Mouse (Mus musculus) intestine, embryonic 15.5 days (tissue): ENCODE results near the gene 2210016F16Rik. TPM values are rescaled to one million over a fixed set of nuclear protein-coding genes. Genes with fewer than 3 reads are reported as not detected.
"Not testable (repeated sequence)": the region's sequence is repeated elsewhere in the genome, so short reads cannot be mapped to it uniquely, and the experiment has no call there.

Experiments used
- ATAC-seq: fragments of 200-750 bp; cut with Nextera tagmentation; 2 replicates; pipeline ENCODE4 v1.8.0; 2017; ENCODE audit warnings: moderate TSS enrichment, moderate library complexity
- H3K27ac ChIP-seq: fragments of 300-500 bp; sonication (generic); 2 replicates; pipeline ENCODE4 v1.5.1; 2015; ENCODE audit warnings: mild to moderate bottlenecking, inconsistent platforms
- H3K27me3 ChIP-seq: fragments of 300-500 bp; sonication (generic); replicated peaks from 2 replicates; pipeline ENCODE4 v1.6.1; 2015; ENCODE audit warnings: inconsistent platforms
- H3K36me3 ChIP-seq: fragments of 300-500 bp; sonication (generic); 2 replicates; pipeline ENCODE4 v1.6.1; 2015; ENCODE audit warnings: inconsistent platforms
- H3K4me1 ChIP-seq: fragments of 300-500 bp; sonication (generic); replicated peaks from 2 replicates; pipeline ENCODE4 v1.6.1; 2015; ENCODE audit warnings: inconsistent platforms
- H3K4me2 ChIP-seq: fragments of 300-500 bp; sonication (generic); replicated peaks from 2 replicates; pipeline ENCODE4 v1.6.1; 2015; ENCODE audit warnings: mild to moderate bottlenecking, inconsistent platforms
- H3K4me3 ChIP-seq: fragments of 300-500 bp; sonication (generic); replicated peaks from 2 replicates; pipeline ENCODE4 v1.5.1; 2015; ENCODE audit warnings: inconsistent platforms
- H3K9ac ChIP-seq: fragments of 300-500 bp; sonication (generic); 2 replicates; pipeline ENCODE4 v1.6.1; 2015; ENCODE audit warnings: inconsistent platforms
- H3K9me3 ChIP-seq: fragments of 300-500 bp; sonication (generic); 2 replicates; pipeline ENCODE4 v1.6.1; 2016; ENCODE audit warnings: inconsistent platforms
- WGBS: fragments of 180-500 bp; shearing (Covaris S2); methylation state at CpG from one replicate; pipeline ENCODE4 v1.1.7; 2015; 5-methylcytosine and 5-hydroxymethylcytosine counted together
- polyA plus RNA-seq: library from polyadenylated mRNA; unstranded; fragments of >200 nt; fragmentation: Nextera tagmentation; extraction: Ambion mirVana; gene quantifications from 2 replicates; pipeline ENCODE4 v1.2.1, GENCODE M21; 2015

The 2210016F16Rik gene
- polyA plus RNA-seq, 1 experiment from 2014 or later = 42.1 TPM

DNA sequence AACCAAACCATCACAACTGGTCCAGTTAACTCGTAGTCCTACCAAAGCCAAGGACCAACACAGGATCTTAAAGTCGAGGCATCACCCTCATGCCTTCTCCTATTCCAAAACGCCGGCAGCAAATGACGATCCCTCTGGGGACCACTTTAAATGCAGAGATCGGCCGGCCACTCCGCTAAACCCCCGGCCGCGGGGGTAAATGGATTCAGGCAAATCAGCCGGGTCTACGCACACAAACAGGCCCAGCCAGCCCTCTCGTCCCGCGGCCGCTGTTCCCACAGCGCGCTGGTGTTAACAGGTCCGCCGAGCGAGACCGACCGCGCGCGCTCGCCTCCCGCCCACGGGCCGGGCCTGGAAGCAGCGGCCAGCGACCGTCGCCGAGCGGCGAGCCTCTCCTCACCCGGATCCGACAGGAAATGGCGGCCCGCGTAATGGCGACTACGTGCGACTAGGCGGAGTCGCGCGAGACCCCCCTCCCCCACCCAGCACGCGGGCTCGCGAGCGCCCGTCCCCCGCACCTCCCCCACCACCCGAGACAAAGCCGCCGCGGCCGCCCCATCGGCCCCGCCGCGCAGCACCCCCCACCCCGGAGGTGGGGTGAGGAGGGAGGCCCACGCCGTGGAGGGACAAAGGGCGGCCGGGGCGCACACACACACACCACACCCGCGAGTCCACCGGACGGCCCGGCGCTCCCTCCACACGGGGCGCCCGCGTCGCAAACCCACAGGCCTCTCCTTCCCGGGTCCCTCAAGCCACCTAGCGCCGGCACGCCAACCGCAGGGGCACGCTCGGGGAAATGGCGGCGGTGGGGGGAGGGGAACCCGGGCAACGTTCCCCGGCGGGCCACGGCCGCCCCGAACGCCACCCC, 16.3 kb upstream of the 2210016F16Rik start:
- H3K27me3 ChIP-seq = no peaks in the 10 kb centered on the region
- no peaks in the 10 kb centered on the region for H3K4me1 ChIP-seq
- peak; percentile 42 for ATAC-seq
- H3K9ac ChIP-seq = peak overlapping the region; percentile 99
- no peaks in the 10 kb centered on the region for H3K36me3 ChIP-seq
- under 1% methylated on average over 56 of the region's 100 CpGs for WGBS
- H3K4me3 ChIP-seq = peak overlapping the region; percentile 97
- H3K4me2 ChIP-seq = peak overlapping the region; percentile 59
- H3K9me3 ChIP-seq = no peaks in the 10 kb centered on the region
- peak overlapping the region; percentile 97 for H3K27ac ChIP-seq

DNA sequence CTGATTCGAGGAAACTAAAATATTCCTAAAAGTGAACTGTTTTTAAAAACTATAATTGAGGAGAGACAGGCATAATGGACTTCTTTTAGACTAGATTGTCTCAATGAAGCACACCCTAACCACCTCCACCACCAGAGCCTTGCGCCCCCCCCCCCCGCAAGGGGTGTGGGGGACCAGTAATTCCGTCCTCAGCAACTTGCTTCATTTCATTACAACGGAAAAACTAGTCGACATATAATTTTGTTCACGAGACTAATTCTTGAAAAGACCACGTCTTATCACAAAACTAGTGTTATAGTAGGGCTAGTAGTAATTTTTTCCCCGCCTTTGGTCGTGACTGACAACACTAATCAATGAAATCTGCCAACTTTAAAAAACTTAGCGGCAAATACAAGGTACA, 15.6 kb upstream of the 2210016F16Rik start:
- Histone ChIP-seq H3K36me3 (peaks cover 4% of the 10 kb centered on the region; the same call in 1 of the 2 replicates), H3K9ac (peak overlapping the region; percentile 99), H3K27me3 (no peaks in the 10 kb centered on the region), H3K4me3 (peak overlapping the region; percentile 97), H3K27ac (no peak overlapping the region), H3K9me3 (no peaks in the 10 kb centered on the region), H3K4me1 (no peaks in the 10 kb centered on the region), H3K4me2 (peak overlapping the region; percentile 59)
- no peak for ATAC-seq
- under 1% methylated on average over 11 of the region's 11 CpGs for WGBS

DNA sequence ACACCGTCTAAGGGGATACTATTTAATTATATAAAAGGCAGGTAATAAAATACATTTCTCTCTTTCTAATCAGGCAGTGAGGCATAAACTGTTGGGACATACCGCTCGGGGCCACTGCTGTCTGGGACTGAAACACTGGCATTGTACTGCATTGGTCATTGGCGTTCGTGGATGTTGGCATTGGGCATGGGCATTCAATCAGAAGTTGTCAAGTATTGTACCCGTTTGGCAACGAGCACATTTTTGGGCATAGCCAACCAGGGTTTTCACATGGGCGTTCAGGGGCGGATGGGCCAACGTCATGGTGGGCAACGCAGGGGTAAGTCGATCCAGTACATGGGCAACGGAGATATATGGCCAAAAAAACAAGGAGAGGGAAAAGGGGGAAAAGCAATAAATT, 12.6 kb upstream of the 2210016F16Rik start:
- H3K9ac ChIP-seq = no peak overlapping the region
- no peaks in the 10 kb centered on the region for H3K27me3 ChIP-seq
- 86% methylated on average over 13 of the region's 13 CpGs for WGBS
- H3K4me3 ChIP-seq = no peak overlapping the region
- H3K27ac ChIP-seq = no peak overlapping the region
- H3K4me1 ChIP-seq = no peaks in the 10 kb centered on the region
- H3K36me3 ChIP-seq = peaks cover 16% of the 10 kb centered on the region; the same call in 1 of the 2 replicates
- H3K9me3 ChIP-seq = no peaks in the 10 kb centered on the region
- no peak for ATAC-seq
- H3K4me2 ChIP-seq = no peak overlapping the region

DNA sequence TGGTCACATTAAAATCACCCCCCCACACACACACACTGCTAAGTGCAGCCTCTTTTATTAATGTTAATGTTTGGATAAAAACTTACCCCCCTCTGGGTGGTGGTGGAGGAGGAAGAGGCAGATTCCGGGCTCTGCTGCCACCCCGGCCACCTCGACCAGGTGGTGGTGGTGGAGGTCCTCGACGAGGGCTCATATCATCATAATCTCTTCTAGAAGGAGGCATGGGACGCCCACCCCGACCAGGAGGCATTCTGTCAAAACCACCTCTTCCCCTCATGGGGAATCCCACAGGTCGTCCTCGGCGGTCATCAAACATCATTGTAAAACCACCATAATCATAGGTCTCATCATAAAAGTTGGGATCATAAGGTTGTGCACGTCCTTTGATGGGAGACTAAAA, 9.4 kb upstream of the 2210016F16Rik start:
- not testable (repeated sequence) for H3K9ac ChIP-seq, H3K4me1 ChIP-seq, H3K4me3 ChIP-seq, H3K27me3 ChIP-seq, ATAC-seq, H3K9me3 ChIP-seq, H3K27ac ChIP-seq, H3K4me2 ChIP-seq
- H3K36me3 ChIP-seq = peaks cover 25% of the 10 kb centered on the region; the same call in 1 of the 2 replicates
- 83% methylated on average over 11 of the region's 11 CpGs for WGBS

DNA sequence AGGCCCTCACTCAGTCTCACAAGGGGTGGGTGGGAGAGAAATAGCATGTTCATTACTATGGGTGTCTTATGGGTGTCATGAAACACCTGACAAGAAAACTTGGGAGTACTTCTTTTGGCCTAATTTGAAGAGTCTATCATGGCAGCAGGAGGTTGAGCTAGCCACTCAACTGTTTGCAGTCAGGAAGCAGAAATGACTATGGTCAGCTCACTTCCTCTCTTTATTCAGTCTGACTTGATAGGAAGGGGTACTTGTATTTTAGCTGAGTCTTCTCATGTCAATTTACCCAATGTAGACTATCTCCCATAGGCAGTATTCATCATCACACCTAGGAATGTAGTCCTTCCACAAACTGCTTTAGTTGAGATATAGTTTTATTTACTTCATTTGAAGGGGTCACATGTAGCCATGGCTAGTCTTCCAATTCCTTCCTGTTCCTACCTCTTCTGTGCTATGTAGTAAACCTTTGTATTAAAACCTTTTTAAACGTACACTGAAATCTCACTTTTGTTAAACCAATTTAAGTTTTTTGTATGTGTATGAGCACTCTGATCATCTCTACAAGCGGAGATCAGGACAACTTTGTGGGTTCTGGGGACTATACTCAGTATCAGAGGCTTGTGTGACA, 4.4 kb upstream of the 2210016F16Rik start:
- H3K4me3 ChIP-seq = no peak overlapping the region
- H3K36me3 ChIP-seq = peaks cover 18% of the 10 kb centered on the region; the same call in 1 of the 2 replicates
- H3K27ac ChIP-seq = no peak overlapping the region
- H3K27me3 ChIP-seq = no peaks in the 10 kb centered on the region
- 79% methylated on average over 2 of the region's 2 CpGs for WGBS
- H3K9ac ChIP-seq = no peak overlapping the region
- no peaks in the 10 kb centered on the region for H3K9me3 ChIP-seq
- no peak for ATAC-seq
- no peak overlapping the region for H3K4me2 ChIP-seq
- peaks cover 7% of the 10 kb centered on the region for H3K4me1 ChIP-seq

DNA sequence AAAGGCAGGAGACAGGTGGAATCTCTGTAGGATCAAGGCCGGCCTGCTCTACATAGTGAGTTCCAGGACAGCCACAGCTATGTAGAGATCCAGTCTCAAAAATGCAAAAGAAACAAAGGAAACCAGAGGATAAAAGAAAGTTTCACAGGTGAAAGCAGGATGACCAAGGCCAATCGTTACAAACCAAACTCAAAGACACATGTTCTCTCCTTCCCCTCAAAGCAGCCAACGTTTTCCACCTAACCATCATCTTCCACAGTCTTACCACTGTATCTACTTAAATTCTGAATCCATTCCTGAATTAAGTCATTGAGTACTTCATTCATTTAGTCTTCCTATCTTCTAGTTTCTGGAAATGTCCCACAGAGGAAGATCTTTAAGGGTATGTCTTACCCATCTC, 3.4 kb upstream of the 2210016F16Rik start:
- Histone ChIP-seq H3K4me2 (no peak overlapping the region), H3K4me1 (peaks cover 10% of the 10 kb centered on the region), H3K4me3 (no peak overlapping the region), H3K27me3 (no peaks in the 10 kb centered on the region), H3K27ac (no peak overlapping the region), H3K36me3 (peaks cover 11% of the 10 kb centered on the region; the same call in 1 of the 2 replicates), H3K9ac (no peak overlapping the region), H3K9me3 (no peaks in the 10 kb centered on the region)
- ATAC-seq = no peak
- 46% methylated on average over 3 of the region's 3 CpGs for WGBS

DNA sequence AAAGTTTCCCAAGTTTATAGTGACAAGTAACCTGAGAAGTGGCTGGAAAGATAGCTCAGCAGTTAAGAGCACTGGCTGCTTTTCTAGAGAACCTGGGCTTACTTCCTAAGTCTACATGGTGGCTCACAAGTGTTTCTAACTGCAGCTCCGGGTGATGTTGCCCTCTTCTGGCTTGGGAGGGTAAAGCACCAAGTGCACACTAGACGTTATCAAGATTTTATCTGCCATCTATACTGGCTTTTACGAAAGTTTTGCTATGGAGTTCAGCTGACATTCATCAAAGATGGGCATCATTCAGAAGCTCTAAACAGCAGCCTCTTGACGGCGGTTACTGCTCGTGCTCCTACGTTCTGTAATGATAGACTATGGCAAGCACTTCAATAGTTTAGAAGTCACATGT, 2.9 kb upstream of the 2210016F16Rik start:
- Histone ChIP-seq H3K36me3 (peaks cover 11% of the 10 kb centered on the region; the same call in 1 of the 2 replicates), H3K27me3 (no peaks in the 10 kb centered on the region), H3K4me3 (no peak overlapping the region), H3K4me1 (peaks cover 10% of the 10 kb centered on the region), H3K27ac (no peak overlapping the region), H3K9ac (no peak overlapping the region), H3K9me3 (no peaks in the 10 kb centered on the region), H3K4me2 (no peak overlapping the region)
- WGBS = 12% methylated on average over 7 of the region's 7 CpGs
- ATAC-seq = peak; percentile 44

DNA sequence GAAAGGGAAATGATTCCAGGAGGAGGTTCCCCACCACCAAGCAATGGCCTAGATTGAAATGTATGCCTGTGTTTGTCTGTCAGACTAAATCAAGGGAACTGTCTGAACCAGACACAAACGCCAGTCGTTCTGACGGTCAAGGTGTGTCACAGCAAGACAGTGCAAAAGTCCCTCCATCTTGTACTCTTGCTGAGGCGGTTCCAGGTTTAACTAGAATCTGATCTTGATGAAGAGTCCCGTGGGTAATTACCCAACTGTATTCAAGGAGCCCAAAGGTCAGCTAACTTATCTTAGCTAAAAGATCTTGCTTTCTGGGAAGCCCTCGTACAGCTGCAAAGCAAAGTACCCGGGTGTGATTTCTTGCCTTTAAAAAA, 509 bp upstream of the 2210016F16Rik start:
- Histone ChIP-seq H3K4me3 (peak overlapping the region; percentile 82), H3K9ac (peak overlapping the region; percentile 84), H3K9me3 (no peaks in the 10 kb centered on the region), H3K27me3 (no peaks in the 10 kb centered on the region), H3K36me3 (peaks cover 23% of the 10 kb centered on the region), H3K4me2 (peak overlapping the region; percentile 94), H3K4me1 (peaks cover 10% of the 10 kb centered on the region), H3K27ac (peak overlapping the region; percentile 69)
- 76% methylated on average over 7 of the region's 7 CpGs for WGBS
- ATAC-seq = peak; percentile 35

DNA sequence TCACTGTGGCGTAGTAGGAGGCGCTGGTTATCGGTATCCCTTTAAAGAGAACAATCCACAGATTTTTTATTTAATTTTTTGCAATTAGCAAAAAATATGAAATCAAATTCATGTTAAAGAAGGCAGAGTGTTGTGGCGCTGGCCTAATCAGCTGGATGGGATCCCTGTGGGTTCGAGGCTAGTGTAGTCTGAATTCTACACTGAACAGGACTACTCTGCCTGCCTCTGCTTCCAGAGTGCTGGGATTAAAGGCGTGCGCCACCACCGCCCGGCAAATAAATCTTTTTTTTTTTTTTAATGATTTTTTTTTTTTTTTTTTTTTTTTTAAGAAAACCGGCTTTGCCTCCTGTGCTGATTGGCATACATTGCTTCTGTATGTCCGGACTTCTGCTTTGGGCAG, 654 bp downstream of the 2210016F16Rik start:
- Histone ChIP-seq H3K4me3 (peak overlapping the region; percentile 82), H3K36me3 (peaks cover 25% of the 10 kb centered on the region), H3K4me2 (peak overlapping the region; percentile 94), H3K9ac (peak overlapping the region; percentile 84), H3K27me3 (no peaks in the 10 kb centered on the region), H3K27ac (0 out of 2 replicates have a peak overlapping the region, but pooled peaks have one; percentile 69), H3K4me1 (peaks cover 10% of the 10 kb centered on the region), H3K9me3 (no peaks in the 10 kb centered on the region)
- 39% methylated on average over 11 of the region's 11 CpGs for WGBS
- ATAC-seq = peak; percentile 14; the same call in 1 of the 2 replicates

DNA sequence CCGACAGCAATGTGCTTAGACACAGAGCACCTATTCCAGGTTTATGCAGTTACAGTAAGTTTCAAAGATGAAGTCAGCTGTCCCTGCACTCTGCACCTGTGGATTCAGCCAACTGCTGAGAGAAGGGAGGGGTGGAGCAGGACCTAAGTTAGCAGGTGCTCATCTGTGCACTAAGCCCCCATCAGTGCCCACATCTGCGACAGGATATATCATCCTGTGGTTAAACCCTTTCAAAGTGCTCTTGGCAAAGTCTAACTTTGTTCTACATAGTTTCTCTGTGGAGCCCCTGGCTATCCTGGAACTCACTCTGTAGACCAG, 11.9 kb downstream of the 2210016F16Rik start:
- WGBS = 77% methylated on average over 2 of the region's 2 CpGs
- 0 out of 2 replicates have a peak overlapping the region, but pooled peaks have one; percentile 51 for H3K27ac ChIP-seq
- no peaks in the 10 kb centered on the region for H3K27me3 ChIP-seq
- H3K36me3 ChIP-seq = no peaks in the 10 kb centered on the region
- H3K4me1 ChIP-seq = no peaks in the 10 kb centered on the region
- ATAC-seq = peak; percentile 61
- H3K9me3 ChIP-seq = no peaks in the 10 kb centered on the region
- no peak overlapping the region for H3K4me3 ChIP-seq
- no peak overlapping the region for H3K9ac ChIP-seq
- no peak overlapping the region for H3K4me2 ChIP-seq

DNA sequence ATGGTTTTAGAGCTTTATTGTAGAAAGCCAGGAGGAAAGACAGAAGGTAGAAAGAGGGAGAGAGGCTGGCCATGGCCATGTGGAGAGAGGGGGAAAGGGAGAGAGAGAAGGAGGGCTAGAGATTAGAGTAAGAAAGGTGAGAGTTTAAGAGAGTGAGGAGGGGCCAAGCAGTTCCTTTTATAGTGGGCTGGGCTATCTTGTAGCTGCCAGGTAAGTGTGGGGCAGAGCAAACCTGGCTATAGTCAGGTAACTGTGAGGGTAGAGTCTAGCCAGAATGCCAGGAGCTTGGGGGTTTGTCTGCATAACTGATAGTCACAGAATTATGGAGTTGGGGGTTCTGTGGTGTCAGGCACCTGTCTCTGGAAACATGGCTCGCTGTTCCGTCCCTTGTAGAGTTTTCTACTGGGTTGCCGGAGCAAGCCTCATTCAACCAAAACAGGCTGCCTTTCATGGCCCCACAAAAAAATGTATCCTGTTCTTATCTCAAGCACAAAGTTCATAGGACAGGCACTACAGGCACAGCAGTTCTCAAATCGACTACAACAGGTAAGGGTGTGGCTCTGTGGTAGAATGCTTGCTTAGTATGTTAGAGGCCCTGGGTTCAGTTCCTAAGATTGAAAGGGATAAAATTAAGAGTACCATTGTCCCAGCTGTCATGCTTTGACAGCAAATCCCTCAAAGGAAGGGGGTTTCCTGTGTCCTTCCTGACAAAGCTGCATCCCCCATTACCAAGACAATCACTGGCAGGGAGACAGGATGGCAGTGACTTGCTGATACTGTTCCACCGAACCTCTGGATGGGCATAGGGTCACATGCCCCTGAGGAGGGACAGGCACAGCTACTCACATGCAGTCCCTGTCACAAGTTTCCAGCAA, 12.5 kb downstream of the 2210016F16Rik start:
- peak; percentile 98 for ATAC-seq
- WGBS = 65% methylated on average over 5 of the region's 5 CpGs
- Histone ChIP-seq H3K4me3 (no peak overlapping the region), H3K4me1 (no peaks in the 10 kb centered on the region), H3K9ac (no peak overlapping the region), H3K27me3 (no peaks in the 10 kb centered on the region), H3K27ac (peak overlapping the region; percentile 51), H3K36me3 (no peaks in the 10 kb centered on the region), H3K9me3 (no peaks in the 10 kb centered on the region), H3K4me2 (no peak overlapping the region)

DNA sequence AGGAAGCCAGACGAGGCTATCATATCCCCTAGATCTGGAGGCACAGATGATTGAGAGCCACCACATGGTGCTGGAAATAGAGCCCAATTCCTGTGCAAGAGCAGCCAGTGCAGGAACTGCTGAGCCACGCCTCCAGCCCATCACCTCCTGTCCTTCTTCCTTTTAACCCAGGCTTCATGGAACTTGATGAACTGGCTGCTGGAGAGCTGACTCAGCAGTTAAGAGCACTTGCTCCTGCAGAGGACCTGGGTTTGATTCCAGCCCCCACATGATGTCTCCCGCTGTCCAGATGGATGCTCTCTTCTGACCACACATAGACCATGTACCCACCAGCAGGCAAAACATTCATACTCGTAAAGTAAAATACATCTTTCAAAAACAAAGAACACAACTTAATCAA, 16.2 kb downstream of the 2210016F16Rik start:
- H3K4me3 ChIP-seq = no peak overlapping the region
- H3K4me1 ChIP-seq = no peaks in the 10 kb centered on the region
- no peak overlapping the region for H3K27ac ChIP-seq
- no peak overlapping the region for H3K4me2 ChIP-seq
- H3K9me3 ChIP-seq = no peaks in the 10 kb centered on the region
- H3K27me3 ChIP-seq = no peaks in the 10 kb centered on the region
- H3K9ac ChIP-seq = no peak overlapping the region
- 68% methylated on average over 4 of the region's 4 CpGs for WGBS
- no peaks in the 10 kb centered on the region for H3K36me3 ChIP-seq
- ATAC-seq = no peak
